Mouse (Mus musculus) forebrain, embryonic 14.5 days (tissue): ENCODE data around the gene Tll2. TPM values are rescaled to one million over a fixed set of nuclear protein-coding genes. Genes with fewer than 3 reads are reported as not detected.

ENCODE experiments used
- ATAC-seq: fragments of 200-750 bp; cut with Nextera tagmentation; 2 replicates; pipeline ENCODE4 v1.8.0; 2017; ENCODE audit warnings: mild to moderate bottlenecking, moderate library complexity
- DNase-seq: peaks from one replicate; pipeline ENCODE4 v3.0.0-alpha.2; 2015; ENCODE audit warnings: low spot score
- H3K27ac ChIP-seq: fragments of 300-500 bp; sonication (generic); 2 replicates; pipeline ENCODE4 v1.5.1; 2014; ENCODE audit warnings: low read depth, mild to moderate bottlenecking, control low read depth, low read length, moderate library complexity
- H3K27me3 ChIP-seq: fragments of 300-500 bp; sonication (generic); replicated peaks from 2 replicates; pipeline ENCODE4 v1.6.1; 2014; ENCODE audit warnings: low read length, control low read depth, mixed read lengths; ENCODE audit not compliant: control insufficient read depth, insufficient read depth
- H3K36me3 ChIP-seq: fragments of 300-500 bp; sonication (generic); 2 replicates; pipeline ENCODE4 v1.6.1; 2014; ENCODE audit warnings: low read length, control low read depth; ENCODE audit not compliant: control insufficient read depth, insufficient read depth
- H3K4me1 ChIP-seq: fragments of 300-500 bp; sonication (generic); 2 replicates; pipeline ENCODE4 v1.6.1; 2014; ENCODE audit warnings: antibody characterized with exemption, low read length, control low read depth; ENCODE audit not compliant: control insufficient read depth, insufficient read depth
- H3K4me2 ChIP-seq: fragments of 300-500 bp; sonication (generic); 2 replicates; pipeline ENCODE4 v1.6.1; 2014; ENCODE audit warnings: mild to moderate bottlenecking, control low read depth, low read length
- H3K4me3 ChIP-seq: fragments of 300-500 bp; sonication (generic); 2 replicates; pipeline ENCODE4 v1.5.1; 2014; ENCODE audit warnings: low read depth, low read length, control low read depth
- H3K9ac ChIP-seq: fragments of 300-500 bp; sonication (generic); 2 replicates; pipeline ENCODE4 v1.6.1; 2014; ENCODE audit warnings: mild to moderate bottlenecking, low read length, control low read depth, moderate library complexity
- H3K9me3 ChIP-seq: fragments of 300-500 bp; sonication (generic); replicated peaks from 2 replicates; pipeline ENCODE4 v1.6.1; 2016; ENCODE audit warnings: low read length, control low read depth, mixed read lengths; ENCODE audit not compliant: control insufficient read depth
- WGBS: fragments of 180-500 bp; shearing (Covaris S2); extraction: QIAGEN DNeasy Blood & Tissue Kit; methylation state at CpG from one replicate; pipeline ENCODE4 v1.1.7; 2014; 5-methylcytosine and 5-hydroxymethylcytosine counted together
- polyA plus RNA-seq: library from polyadenylated mRNA; unstranded; fragments of >200 nt; fragmentation: Nextera tagmentation; extraction: Ambion mirVana; gene quantifications from 2 replicates; pipeline ENCODE4 v1.2.1, GENCODE M21; 2014

The Tll2 gene
- polyA plus RNA-seq, 1 experiment from 2014 or later: 0.97 TPM

DNA sequence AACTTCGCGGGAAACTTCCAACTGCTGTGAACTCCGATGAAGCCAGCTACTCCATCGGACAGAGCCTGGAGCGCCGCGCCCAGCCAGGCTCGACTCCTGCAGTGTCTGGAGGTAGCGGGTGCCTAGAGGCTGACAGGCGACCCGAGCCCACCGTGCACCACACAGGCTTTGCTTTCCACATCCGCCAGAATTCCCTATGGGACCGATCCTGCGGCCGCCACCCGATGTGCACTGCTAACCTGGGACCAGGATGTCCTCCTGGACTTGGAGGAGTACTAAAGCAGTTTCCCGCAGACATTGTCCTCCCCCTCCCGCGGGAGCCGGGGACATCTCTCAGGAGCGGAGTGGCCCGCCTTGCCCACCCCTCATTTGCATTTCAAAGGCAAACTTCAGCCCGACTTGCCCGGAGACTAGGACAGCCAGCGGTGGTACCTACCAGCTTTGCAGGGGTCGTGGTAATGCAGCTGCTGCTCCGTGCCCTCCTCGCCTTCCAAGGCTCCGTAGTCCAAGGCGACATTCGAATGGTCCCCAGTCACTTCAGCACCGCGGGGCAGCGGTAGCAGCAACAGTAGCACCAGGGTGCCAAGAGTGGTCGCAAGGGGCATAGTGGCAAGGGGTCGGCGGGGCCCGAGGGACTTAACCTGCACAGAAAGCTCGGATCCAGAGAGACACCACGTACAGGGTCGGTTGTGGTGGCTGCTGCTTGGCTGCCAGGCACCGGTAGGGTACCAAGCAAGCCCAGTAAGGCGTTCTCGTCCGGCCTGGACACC, 409 bp downstream of the Tll2 start:
- DNase-seq (peak; percentile 11), ATAC-seq (peak; percentile 66)
- peak overlapping the region; percentile 93 for H3K4me2 ChIP-seq
- peaks cover 10% of the 10 kb centered on the region; the same call in 1 of the 2 replicates for H3K4me1 ChIP-seq
- H3K4me3 ChIP-seq: peak overlapping the region; percentile 39
- H3K36me3 ChIP-seq: peaks cover 3% of the 10 kb centered on the region; the same call in 1 of the 2 replicates
- WGBS: under 1% methylated on average over 46 of the region's 46 CpGs
- H3K9ac ChIP-seq: peak overlapping the region; percentile 57
- no peak overlapping the region for H3K27ac ChIP-seq
- peaks cover 26% of the 10 kb centered on the region for H3K27me3 ChIP-seq
- no peaks in the 10 kb centered on the region for H3K9me3 ChIP-seq

- no peak overlapping the region for H3K4me3 ChIP-seq
- H3K27me3 ChIP-seq: peaks cover 26% of the 10 kb centered on the region
- no peak overlapping the region for H3K9ac ChIP-seq
- H3K27ac ChIP-seq: no peak overlapping the region
- H3K36me3 ChIP-seq: no peaks in the 10 kb centered on the region
- no peak overlapping the region for H3K4me2 ChIP-seq
- DNase-seq: no peak
- H3K9me3 ChIP-seq: no peaks in the 10 kb centered on the region
- peaks cover 10% of the 10 kb centered on the region; the same call in 1 of the 2 replicates for H3K4me1 ChIP-seq
- 65% methylated on average over 11 of the region's 11 CpGs for WGBS
- no peak for ATAC-seq
Observed at GRCm38 (mm10) chr19:41204159-41205081, 2.2 kb downstream of the Tll2 start.

DNA sequence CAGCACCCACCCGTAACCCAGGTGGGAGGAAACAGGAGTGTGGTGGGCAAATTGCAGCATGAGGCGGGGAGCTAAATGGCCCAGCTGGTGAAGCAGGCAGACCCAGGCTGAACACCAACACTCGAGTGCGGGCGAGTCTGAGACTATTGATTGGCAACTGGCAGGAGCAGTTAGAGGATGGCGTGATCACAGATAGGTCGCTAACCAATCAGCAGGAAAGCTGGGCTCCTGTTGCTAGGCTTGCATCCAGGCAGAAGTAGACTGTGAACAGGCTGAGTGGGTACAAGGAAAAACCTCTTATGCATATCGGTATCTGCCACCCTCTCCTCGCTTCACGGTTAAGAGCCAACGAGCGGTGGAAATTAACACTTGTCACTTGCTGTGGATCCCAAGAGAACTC, 9.0 kb downstream of the Tll2 start:
- WGBS: 81% methylated on average over 12 of the region's 12 CpGs

GRCm38 (mm10) chr19:41193379-41193778, 13.3 kb downstream of the Tll2 start:
- Histone ChIP-seq H3K9ac (no peak overlapping the region), H3K4me1 (peaks cover 3% of the 10 kb centered on the region; the same call in 1 of the 2 replicates), H3K4me2 (no peak overlapping the region), H3K9me3 (no peaks in the 10 kb centered on the region), H3K36me3 (no peaks in the 10 kb centered on the region), H3K27me3 (peaks cover 22% of the 10 kb centered on the region), H3K4me3 (no peak overlapping the region), H3K27ac (no peak overlapping the region)
- DNase-seq (no peak), ATAC-seq (no peak)
- 68% methylated on average over 1 of the region's 1 CpGs for WGBS

More for the DNA sequence above, 9.0 kb downstream of the Tll2 start:
- DNase-seq (peak; percentile 47), ATAC-seq (peak; percentile 23; the same call in 1 of the 2 replicates)
- no peak overlapping the region for H3K4me2 ChIP-seq
- no peak overlapping the region for H3K27ac ChIP-seq
- 0 out of 2 replicates have a peak, but pooled peaks cover 6% of the 10 kb centered on the region for H3K27me3 ChIP-seq
- peaks cover 3% of the 10 kb centered on the region; the same call in 1 of the 2 replicates for H3K4me1 ChIP-seq
- no peak overlapping the region for H3K4me3 ChIP-seq
- H3K9ac ChIP-seq: no peak overlapping the region
- H3K36me3 ChIP-seq: no peaks in the 10 kb centered on the region
- H3K9me3 ChIP-seq: no peaks in the 10 kb centered on the region

- Histone ChIP-seq H3K27ac (no peak overlapping the region), H3K9ac (no peak overlapping the region), H3K4me2 (no peak overlapping the region), H3K36me3 (no peaks in the 10 kb centered on the region), H3K9me3 (no peaks in the 10 kb centered on the region), H3K4me3 (no peak overlapping the region), H3K4me1 (peaks cover 3% of the 10 kb centered on the region; the same call in 1 of the 2 replicates), H3K27me3 (peaks cover 23% of the 10 kb centered on the region)
- DNase-seq: no peak
- no peak for ATAC-seq
- WGBS: 89% methylated on average over 4 of the region's 4 CpGs
Observed at GRCm38 (mm10) chr19:41192953-41193352, 13.7 kb downstream of the Tll2 start.

DNA sequence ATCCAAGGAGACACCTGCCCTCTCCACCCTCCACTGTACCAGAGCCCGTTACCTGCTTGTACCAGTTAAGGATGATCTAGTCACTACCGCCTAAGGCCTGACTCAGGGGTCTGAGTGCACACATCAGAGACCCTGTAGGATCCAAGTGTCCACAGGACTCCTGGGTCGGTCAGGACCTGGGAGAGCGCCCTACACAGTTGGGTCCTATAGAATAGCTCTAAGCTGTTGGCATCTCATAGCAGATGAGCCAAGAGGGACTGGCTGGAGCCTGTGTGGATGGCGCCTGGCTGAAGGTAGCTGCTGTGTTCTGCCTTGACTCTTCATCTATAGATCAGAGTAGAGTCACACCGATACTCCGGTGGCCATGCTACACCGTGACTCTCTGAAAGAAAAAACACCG, 14.9 kb downstream of the Tll2 start:
- no peak for ATAC-seq
- Histone ChIP-seq H3K27ac (no peak overlapping the region), H3K9me3 (no peaks in the 10 kb centered on the region), H3K4me2 (no peak overlapping the region), H3K4me1 (no peaks in the 10 kb centered on the region), H3K9ac (no peak overlapping the region), H3K36me3 (no peaks in the 10 kb centered on the region), H3K27me3 (peaks cover 28% of the 10 kb centered on the region), H3K4me3 (no peak overlapping the region)
- DNase-seq: no peak
- 82% methylated on average over 9 of the region's 9 CpGs for WGBS

- H3K4me1 ChIP-seq: no peaks in the 10 kb centered on the region
- peaks cover 28% of the 10 kb centered on the region for H3K27me3 ChIP-seq
- peak; percentile 58 for ATAC-seq
- H3K4me3 ChIP-seq: no peak overlapping the region
- H3K27ac ChIP-seq: no peak overlapping the region
- H3K9ac ChIP-seq: no peak overlapping the region
- H3K36me3 ChIP-seq: no peaks in the 10 kb centered on the region
- H3K9me3 ChIP-seq: no peaks in the 10 kb centered on the region
- DNase-seq: peak; percentile 55
- H3K4me2 ChIP-seq: no peak overlapping the region
- 20% methylated on average over 6 of the region's 6 CpGs for WGBS
Observed at GRCm38 (mm10) chr19:41190876-41191434, 15.7 kb downstream of the Tll2 start.

- H3K9ac ChIP-seq: no peak overlapping the region
- peak; percentile 52 for DNase-seq
Observed at GRCm38 (mm10) chr19:41177331-41177730, 29.3 kb downstream of the Tll2 start.

More at GRCm38 (mm10) chr19:41177331-41177730, 29.3 kb downstream of the Tll2 start:
- H3K4me3 ChIP-seq: no peak overlapping the region
- H3K9me3 ChIP-seq: no peaks in the 10 kb centered on the region
- H3K4me2 ChIP-seq: no peak overlapping the region
- H3K27me3 ChIP-seq: peaks cover 72% of the 10 kb centered on the region
- H3K36me3 ChIP-seq: no peaks in the 10 kb centered on the region
- H3K4me1 ChIP-seq: no peaks in the 10 kb centered on the region
- ATAC-seq: no peak
- 3% methylated on average over 6 of the region's 6 CpGs for WGBS
- no peak overlapping the region for H3K27ac ChIP-seq
